Mouse (Mus musculus): ENCODE data around the gene D430042O09Rik. TPM values are rescaled to one million over a fixed set of nuclear protein-coding genes. Genes with fewer than 3 reads are reported as not detected.
A peak's percentile ranks its signal among the peaks of the same experiment; 100 is the strongest.

The D430042O09Rik gene
- polyA plus RNA-seq, 1 experiment from 2014 or later = 10.1 TPM

- 76% methylated on average over 5 of the region's 5 CpGs for WGBS
- H3K9me3 ChIP-seq (replicated peaks) = no peaks in the 10 kb centered on the region
- ATAC-seq (replicated peaks; ENCODE audit: low FRiP score) = no peak
- peaks cover 20% of the 10 kb centered on the region for H3K4me1 ChIP-seq
- no peak overlapping the region for H3K27ac ChIP-seq
- no peak overlapping the region for H3K4me3 ChIP-seq (replicated peaks)
- H3K9ac ChIP-seq = no peak overlapping the region
- H3K4me2 ChIP-seq = no peak overlapping the region
- no peaks in the 10 kb centered on the region for H3K36me3 ChIP-seq
- H3K27me3 ChIP-seq = no peaks in the 10 kb centered on the region
Observed at GRCm38 (mm10) chr7:125887761-125888160, 180.1 kb downstream of the D430042O09Rik start.

DNA sequence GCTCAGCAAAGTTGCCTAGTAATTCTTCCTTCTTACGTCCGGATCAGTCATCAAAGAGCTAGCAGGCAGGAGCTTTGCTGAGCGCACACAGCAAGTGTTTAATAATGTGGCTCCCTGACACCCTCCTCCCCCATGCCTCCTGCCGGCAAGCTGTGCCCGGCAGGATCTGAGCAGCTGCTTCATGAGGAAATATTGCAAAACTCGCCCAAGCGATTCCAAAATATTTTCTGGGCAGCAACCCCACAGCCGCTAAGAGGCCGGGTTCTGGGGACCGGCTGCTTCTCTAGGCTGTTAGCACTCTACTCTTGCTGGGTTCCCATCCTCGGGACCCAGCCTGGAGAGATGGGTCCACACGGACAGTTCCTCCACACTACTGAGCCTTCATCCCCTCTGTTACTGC, 180.7 kb downstream of the D430042O09Rik start:
- WGBS = 39% methylated on average over 12 of the region's 12 CpGs
- H3K4me3 ChIP-seq (replicated peaks) = no peak overlapping the region
- no peaks in the 10 kb centered on the region for H3K27me3 ChIP-seq
- H3K4me2 ChIP-seq = no peak overlapping the region
- H3K27ac ChIP-seq = no peak overlapping the region
- H3K4me1 ChIP-seq = peaks cover 20% of the 10 kb centered on the region
- H3K9ac ChIP-seq = no peak overlapping the region
- no peaks in the 10 kb centered on the region for H3K36me3 ChIP-seq
- no peak for ATAC-seq (replicated peaks; ENCODE audit: low FRiP score)
- no peaks in the 10 kb centered on the region for H3K9me3 ChIP-seq (replicated peaks)

DNA sequence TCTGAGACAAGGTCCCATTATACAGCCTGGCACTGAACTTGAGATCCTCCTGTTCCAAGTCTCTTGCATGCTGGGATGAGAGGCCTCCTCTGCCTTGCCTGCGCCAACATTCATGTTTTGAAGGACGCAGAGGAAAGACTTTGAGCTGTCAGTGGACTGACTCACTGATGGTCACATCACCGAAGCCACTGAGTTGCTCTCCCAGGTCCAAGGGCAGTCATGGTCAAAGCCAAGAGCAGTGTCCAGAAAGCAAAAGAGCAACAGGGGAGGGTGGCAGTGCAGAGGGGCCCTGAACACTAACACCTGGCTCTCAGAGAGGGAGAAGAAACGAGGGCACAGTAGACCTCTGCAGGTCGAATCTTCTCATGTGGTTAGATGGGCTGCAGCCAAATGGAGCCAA, 185.9 kb downstream of the D430042O09Rik start:
- Histone ChIP-seq H3K27me3 (no peaks in the 10 kb centered on the region), H3K36me3 (no peaks in the 10 kb centered on the region), H3K9me3 (replicated peaks) (no peaks in the 10 kb centered on the region), H3K4me3 (replicated peaks) (no peak overlapping the region), H3K4me2 (no peak overlapping the region), H3K4me1 (no peaks in the 10 kb centered on the region), H3K9ac (no peak overlapping the region), H3K27ac (no peak overlapping the region)
- no peak for ATAC-seq (replicated peaks; ENCODE audit: low FRiP score)
- 91% methylated on average over 5 of the region's 5 CpGs for WGBS

GRCm38 (mm10) chr7:125897059-125897458, 189.4 kb downstream of the D430042O09Rik start:
- no peak for ATAC-seq (replicated peaks; ENCODE audit: low FRiP score)
- Histone ChIP-seq H3K27ac (no peak overlapping the region), H3K4me1 (peaks cover 7% of the 10 kb centered on the region), H3K36me3 (no peaks in the 10 kb centered on the region), H3K9ac (no peak overlapping the region), H3K4me3 (replicated peaks) (no peak overlapping the region), H3K27me3 (no peaks in the 10 kb centered on the region), H3K9me3 (replicated peaks) (no peaks in the 10 kb centered on the region), H3K4me2 (no peak overlapping the region)
- WGBS = 85% methylated on average over 4 of the region's 4 CpGs

- Histone ChIP-seq H3K4me3 (replicated peaks) (no peak overlapping the region), H3K4me2 (no peak overlapping the region), H3K4me1 (peaks cover 7% of the 10 kb centered on the region), H3K27me3 (no peaks in the 10 kb centered on the region), H3K9ac (no peak overlapping the region), H3K9me3 (replicated peaks) (no peaks in the 10 kb centered on the region), H3K27ac (no peak overlapping the region), H3K36me3 (no peaks in the 10 kb centered on the region)
- peak; percentile 79; the same call in 1 of the 2 replicates for ATAC-seq (replicated peaks; ENCODE audit: low FRiP score)
- 22% methylated on average over 7 of the region's 7 CpGs for WGBS
Observed at GRCm38 (mm10) chr7:125899036-125899435, 191.3 kb downstream of the D430042O09Rik start.

- no peaks in the 10 kb centered on the region for H3K36me3 ChIP-seq
- H3K4me2 ChIP-seq = no peak overlapping the region
- peaks cover 7% of the 10 kb centered on the region for H3K4me1 ChIP-seq
- H3K9me3 ChIP-seq (replicated peaks) = no peaks in the 10 kb centered on the region
- 87% methylated on average over 2 of the region's 2 CpGs for WGBS
- no peaks in the 10 kb centered on the region for H3K27me3 ChIP-seq
- no peak overlapping the region for H3K27ac ChIP-seq
- no peak overlapping the region for H3K9ac ChIP-seq
- no peak overlapping the region for H3K4me3 ChIP-seq (replicated peaks)
- ATAC-seq (replicated peaks; ENCODE audit: low FRiP score) = 0 out of 2 replicates have a peak, but pooled peaks have one; percentile 15
Observed at GRCm38 (mm10) chr7:125899916-125900315, 192.2 kb downstream of the D430042O09Rik start.

GRCm38 (mm10) chr7:125900386-125901161, 192.9 kb downstream of the D430042O09Rik start:
- H3K36me3 ChIP-seq = no peaks in the 10 kb centered on the region
- H3K27ac ChIP-seq = no peak overlapping the region
- H3K9me3 ChIP-seq (replicated peaks) = no peaks in the 10 kb centered on the region
- WGBS = 62% methylated on average over 13 of the region's 13 CpGs
- peaks cover 7% of the 10 kb centered on the region for H3K4me1 ChIP-seq
- H3K4me2 ChIP-seq = no peak overlapping the region
- no peak overlapping the region for H3K4me3 ChIP-seq (replicated peaks)
- H3K9ac ChIP-seq = no peak overlapping the region
- no peak for ATAC-seq (replicated peaks; ENCODE audit: low FRiP score)
- no peaks in the 10 kb centered on the region for H3K27me3 ChIP-seq

- 20% methylated on average over 5 of the region's 5 CpGs for WGBS
Observed at GRCm38 (mm10) chr7:125920801-125921200, 213.1 kb downstream of the D430042O09Rik start.

GRCm38 (mm10) chr7:125924044-125924443, 216.4 kb downstream of the D430042O09Rik start:
- Histone ChIP-seq H3K4me2 (no peak overlapping the region), H3K36me3 (no peaks in the 10 kb centered on the region), H3K4me3 (replicated peaks) (no peak overlapping the region), H3K9me3 (replicated peaks) (no peaks in the 10 kb centered on the region), H3K27me3 (no peaks in the 10 kb centered on the region), H3K4me1 (peaks cover 4% of the 10 kb centered on the region; the same call in 1 of the 2 replicates), H3K9ac (no peak overlapping the region), H3K27ac (no peak overlapping the region)
- 84% methylated on average over 5 of the region's 5 CpGs for WGBS
- no peak for ATAC-seq (replicated peaks; ENCODE audit: low FRiP score)

More at GRCm38 (mm10) chr7:125920801-125921200, 213.1 kb downstream of the D430042O09Rik start:
- no peaks in the 10 kb centered on the region for H3K9me3 ChIP-seq (replicated peaks)
- H3K27ac ChIP-seq = no peak overlapping the region
- no peaks in the 10 kb centered on the region for H3K36me3 ChIP-seq
- ATAC-seq (replicated peaks; ENCODE audit: low FRiP score) = peak; percentile 62
- no peak overlapping the region for H3K4me2 ChIP-seq
- H3K27me3 ChIP-seq = no peaks in the 10 kb centered on the region
- H3K4me1 ChIP-seq = peaks cover 4% of the 10 kb centered on the region; the same call in 1 of the 2 replicates
- no peak overlapping the region for H3K9ac ChIP-seq
- H3K4me3 ChIP-seq (replicated peaks) = no peak overlapping the region

Other genes starting within 250 kb of the D430042O09Rik start
- gene Nsmce1, start 216.3 kb upstream of the D430042O09Rik start, polyA plus RNA-seq (2015; fragmentation: Nextera tagmentation; extraction: Ambion mirVana) = 143 TPM in 2 replicates
- gene Il4ra, start 155.8 kb upstream of the D430042O09Rik start, polyA plus RNA-seq (2015; fragmentation: Nextera tagmentation; extraction: Ambion mirVana) = 8.6 and 10.4 TPM in 2 replicates
- 0.24 and 0.31 TPM in 2 replicates for gene Il21r, start 104.5 kb upstream of the D430042O09Rik start, polyA plus RNA-seq (2015; fragmentation: Nextera tagmentation; extraction: Ambion mirVana)
- gene Gtf3c1, start 108 bp upstream of the D430042O09Rik start, polyA plus RNA-seq (2015; fragmentation: Nextera tagmentation; extraction: Ambion mirVana) = 28.2 and 30.6 TPM in 2 replicates

Data from kidney, embryonic 15.5 days (tissue).